Mouse (Mus musculus) T-helper 1 cell (primary cell): ENCODE results near the gene Sv2b.
"Not testable (repeated sequence)": the region's sequence is repeated elsewhere in the genome, so short reads cannot be mapped to it uniquely, and the experiment has no call there.

Source experiments
- in situ Hi-C: fragments of 300-600 bp; cut with MboI, MseI; formaldehyde crosslinking; loops from one replicate; pipeline ENCODE4 v1.15.1; 2025; ENCODE audit warnings: high pct_unique_total_duplicates

Gene Sv2b

GRCm38 (mm10) chr7:75216180-75216579 lies 92.9 kb downstream of the Sv2b start:
- in situ Hi-C loops, result loop anchor here (5.0 kb wide), 1 partner anchor 94 kb away; no protein-coding TSS in a partner anchor

- in situ Hi-C loops, result no loop called here
Observed at GRCm38 (mm10) chr7:75209221-75209641, 99.8 kb downstream of the Sv2b start.

- in situ Hi-C loops, result no loop called here
Observed at GRCm38 (mm10) chr7:75207965-75208644, 101.0 kb downstream of the Sv2b start.

GRCm38 (mm10) chr7:75206671-75207070 lies 102.4 kb downstream of the Sv2b start:
- in situ Hi-C loops, result no loop called here

- in situ Hi-C loops, result no loop called here
Observed at GRCm38 (mm10) chr7:75205386-75205785, 103.7 kb downstream of the Sv2b start.

GRCm38 (mm10) chr7:75194919-75195230 lies 114.2 kb downstream of the Sv2b start:
- in situ Hi-C loops, result not testable (repeated sequence)

- in situ Hi-C loops, result no loop called here
Observed at GRCm38 (mm10) chr7:75194158-75194918, 114.7 kb downstream of the Sv2b start.

- in situ Hi-C loops, result no loop called here
Observed at GRCm38 (mm10) chr7:75190192-75190591, 118.9 kb downstream of the Sv2b start.

GRCm38 (mm10) chr7:75175042-75175441 lies 134.0 kb downstream of the Sv2b start:
- in situ Hi-C loops, result no loop called here

- in situ Hi-C loops, result no loop called here
Observed at GRCm38 (mm10) chr7:75167481-75167880, 141.6 kb downstream of the Sv2b start.

- in situ Hi-C loops, result loop anchor here (25.0 kb wide), 3 partner anchors 415 to 715 kb away; no protein-coding TSS in a partner anchor
Observed at GRCm38 (mm10) chr7:75147174-75147573, 161.9 kb downstream of the Sv2b start.

GRCm38 (mm10) chr7:75142800-75143199 lies 166.3 kb downstream of the Sv2b start:
- in situ Hi-C loops, result loop anchor here (25.0 kb wide), 3 partner anchors 420 to 720 kb away; no protein-coding TSS in a partner anchor

GRCm38 (mm10) chr7:75141919-75142700 lies 167.0 kb downstream of the Sv2b start:
- in situ Hi-C loops, result loop anchor here (25.0 kb wide), 3 partner anchors 420 to 720 kb away; no protein-coding TSS in a partner anchor

GRCm38 (mm10) chr7:75139306-75139705 lies 169.8 kb downstream of the Sv2b start:
- in situ Hi-C loops, result loop anchor here (25.0 kb wide), 3 partner anchors 423 to 723 kb away; no protein-coding TSS in a partner anchor

- in situ Hi-C loops, result loop anchor here (5.0 to 25.0 kb wide), 4 partner anchors 232 to 727 kb away; no protein-coding TSS in a partner anchor
Observed at GRCm38 (mm10) chr7:75134710-75135617, 174.1 kb downstream of the Sv2b start.

GRCm38 (mm10) chr7:75128036-75128435 lies 181.0 kb downstream of the Sv2b start:
- in situ Hi-C loops, result loop anchor here (25.0 kb wide), 3 partner anchors 434 to 734 kb away; no protein-coding TSS in a partner anchor

- in situ Hi-C loops, result loop anchor here (5.0 kb wide), 1 partner anchor 93 kb away; no protein-coding TSS in a partner anchor
Observed at GRCm38 (mm10) chr7:75124067-75124466, 185.0 kb downstream of the Sv2b start.

- in situ Hi-C loops, result loop anchor here (5.0 kb wide), 1 partner anchor 521 kb away; no protein-coding TSS in a partner anchor
Observed at GRCm38 (mm10) chr7:75118022-75118673, 190.9 kb downstream of the Sv2b start.

- in situ Hi-C loops, result loop anchor here (5.0 kb wide), 1 partner anchor 743 kb away; no protein-coding TSS in a partner anchor
Observed at GRCm38 (mm10) chr7:75110689-75111088, 198.4 kb downstream of the Sv2b start.

GRCm38 (mm10) chr7:75107441-75107840 lies 201.6 kb downstream of the Sv2b start:
- in situ Hi-C loops, result loop anchor here (10.0 kb wide), 1 partner anchor 553 kb away; the partner anchor contains the start of gene Slco3a1
